Mouse (Mus musculus): Measurements from ENCODE around the gene Mrgbp. TPM values are rescaled to one million over a fixed set of nuclear protein-coding genes. Genes with fewer than 3 reads are reported as not detected.

The Mrgbp gene
- polyA plus RNA-seq (2012; rRNA removed; ENCODE audit: low replicate concordance): 13.3 and 18.2 TPM in 2 replicates

DNA sequence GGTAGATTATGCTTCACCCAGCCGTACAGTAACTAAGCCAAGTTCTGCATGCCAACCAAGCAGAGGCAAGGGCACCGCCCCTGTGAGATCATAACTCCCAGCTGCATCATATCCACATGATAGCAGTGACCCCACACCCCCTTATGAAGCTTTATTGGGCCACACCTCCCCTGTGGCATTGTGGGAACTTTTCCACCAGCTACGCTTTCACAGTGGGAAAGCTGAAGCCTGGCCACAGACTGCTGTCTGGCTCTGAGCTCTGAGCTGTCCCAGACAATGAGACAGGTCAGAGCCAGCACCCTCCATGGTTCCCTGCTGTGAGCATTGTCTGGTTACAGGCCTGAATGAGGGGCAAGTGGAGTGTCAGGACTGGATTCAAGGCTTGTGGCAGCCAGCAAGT, at the start of gene Mrgbp:
Gene Mrgbp (plus strand): TSS at position 303 of the 400 bp plus-strand sequence.

DNA sequence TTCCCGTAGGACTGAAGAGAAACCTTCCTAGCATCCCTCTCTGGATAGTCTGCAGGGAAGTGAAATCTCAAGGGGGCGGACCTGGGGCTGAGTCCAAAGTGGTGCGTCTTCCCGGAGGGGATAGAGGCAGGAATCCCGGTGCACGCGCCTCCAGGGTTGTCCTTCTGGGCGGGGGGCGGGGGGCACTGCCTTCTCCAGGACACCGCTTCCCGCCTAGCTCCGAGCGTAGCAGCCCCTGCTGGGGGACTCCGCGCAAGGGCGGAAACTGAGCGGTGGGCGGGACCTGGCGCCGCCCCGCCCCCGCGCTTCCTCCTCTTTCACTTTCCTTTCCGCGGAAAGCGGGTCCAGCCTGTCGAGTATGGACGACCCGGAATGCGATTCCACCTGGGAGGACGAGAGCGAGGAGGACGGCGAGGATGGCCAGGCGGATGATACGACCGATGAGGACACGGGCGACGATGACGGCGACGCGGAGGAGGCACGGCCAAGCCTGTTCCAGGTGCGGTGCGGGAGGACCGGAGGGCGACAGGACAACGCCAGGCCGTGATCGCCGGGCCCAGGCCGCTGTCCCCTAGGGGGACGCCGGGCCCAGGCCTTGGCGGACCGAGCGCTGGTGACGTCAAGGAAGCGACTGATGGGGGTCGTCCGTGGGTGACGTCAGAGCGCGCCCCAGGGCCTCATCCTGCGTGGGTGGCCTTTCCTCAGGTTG, 8.2 kb downstream of the Mrgbp start, which contains the start of gene Ogfr:
Gene Ogfr (plus strand): TSS at position 123 of the 709 bp plus-strand sequence.

DNA sequence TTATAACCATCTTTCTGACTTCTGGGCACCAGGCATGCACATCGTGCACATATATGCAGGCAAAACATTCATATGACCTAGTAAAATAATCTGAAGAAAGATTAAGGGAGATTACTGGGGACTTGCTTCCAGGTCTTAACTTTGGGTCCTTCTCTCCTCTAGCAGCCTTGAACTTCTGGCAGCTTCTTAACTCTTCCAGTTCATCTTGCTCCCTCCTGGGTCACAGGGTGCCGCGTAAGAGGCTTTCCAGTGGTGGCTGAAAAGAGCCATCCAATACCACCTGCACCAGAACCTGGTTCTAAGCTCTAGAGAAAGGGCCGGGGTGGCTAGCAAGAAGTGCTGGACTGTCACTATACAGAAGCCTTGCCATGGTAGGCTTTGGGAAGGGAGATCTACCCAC, 16.4 kb downstream of the Mrgbp start, which contains the start of gene Col9a3:
Gene Col9a3 (plus strand): TSS at position 301 of the 400 bp plus-strand sequence.

Other genes starting within 250 kb of the Mrgbp start
- gene Gata5, start 246.6 kb upstream of the Mrgbp start, polyA plus RNA-seq (2012; rRNA removed; ENCODE audit: low replicate concordance): 35.2 and 88.5 TPM in 2 replicates
- 11.3 and 16.5 TPM in 2 replicates for gene Slco4a1, start 125.1 kb upstream of the Mrgbp start, polyA plus RNA-seq (2012; rRNA removed; ENCODE audit: low replicate concordance)
- 0.56 and 1.2 TPM in 2 replicates for gene Ntsr1, start 81.3 kb upstream of the Mrgbp start, polyA plus RNA-seq (2012; rRNA removed; ENCODE audit: low replicate concordance)
- gene Ogfr, start 7.9 kb downstream of the Mrgbp start, polyA plus RNA-seq (2012; rRNA removed; ENCODE audit: low replicate concordance): 15.0 and 30.8 TPM in 2 replicates
- gene Col9a3, start 16.5 kb downstream of the Mrgbp start, polyA plus RNA-seq (2012; rRNA removed; ENCODE audit: low replicate concordance): 0.97 and 3.3 TPM in 2 replicates
- not detected in 2 replicates for gene Tcfl5, start 61.4 kb downstream of the Mrgbp start, polyA plus RNA-seq (2012; rRNA removed; ENCODE audit: low replicate concordance)
- gene Dido1, start 128.7 kb downstream of the Mrgbp start, polyA plus RNA-seq (2012; rRNA removed; ENCODE audit: low replicate concordance): 4.5 and 7.1 TPM in 2 replicates
- gene Gid8, start 128.8 kb downstream of the Mrgbp start, polyA plus RNA-seq (2012; rRNA removed; ENCODE audit: low replicate concordance): 10.2 and 11.5 TPM in 2 replicates
- 8.9 and 29.1 TPM in 2 replicates for gene Slc17a9, start 144.0 kb downstream of the Mrgbp start, polyA plus RNA-seq (2012; rRNA removed; ENCODE audit: low replicate concordance)
- not detected in 2 replicates for gene Bhlhe23, start 195.6 kb downstream of the Mrgbp start, polyA plus RNA-seq (2012; rRNA removed; ENCODE audit: low replicate concordance)